Mouse (Mus musculus) MEL (cell line): ENCODE measurements at regions not wholly inside any gene's neighbourhood (a gene's known extent, or its start where the extent isn't known, plus 50 kb on each side); places are given as distances from the start of the nearest gene placed in this dataset.
A peak's percentile ranks its signal among the peaks of the same experiment; 100 is the strongest.

Source experiments
- DNase-seq: peaks from one replicate; pipeline ENCODE4 v3.0.0; 2011; ENCODE audit warnings: low read depth, low spot score
- H3K27ac ChIP-seq: 2 replicates; pipeline ENCODE4 v1.5.1; 2012; ENCODE audit warnings: low read depth, mild to moderate bottlenecking, control low read depth, low read length, moderate library complexity; ENCODE audit not compliant: control insufficient read depth
- H3K27me3 ChIP-seq, 2 experiments: fragments of 150-350 bp in 1 of 2; sonication (generic) in 1 of 2; 2 replicates each; pipeline ENCODE4 v1.6.1; 2012; ENCODE audit warnings: low read length in 2 of 2, mild to moderate bottlenecking in 2 of 2, improper control_type of control experiment in 1 of 2, moderate library complexity in 1 of 2; ENCODE audit not compliant: insufficient read depth in 2 of 2, control insufficient read depth in 1 of 2
- H3K36me3 ChIP-seq, 2 experiments: 2 replicates each; pipeline ENCODE4 v1.6.1; 2012 to 2014; ENCODE audit warnings: low read length in 2 of 2, improper control_type of control experiment in 1 of 2, inconsistent platforms in 1 of 2, mild to moderate bottlenecking in 1 of 2; ENCODE audit not compliant: insufficient read depth in 2 of 2, control insufficient read depth in 1 of 2
- H3K4me1 ChIP-seq, 2 experiments: fragments of 150-350 bp in 1 of 2; sonication (generic) in 1 of 2; 2 replicates each; pipeline ENCODE4 v1.6.1; 2012; ENCODE audit warnings: low read length in 2 of 2, improper control_type of control experiment in 1 of 2, mild to moderate bottlenecking in 1 of 2; ENCODE audit not compliant: insufficient read depth in 2 of 2, control insufficient read depth in 1 of 2
- H3K4me3 ChIP-seq, 2 experiments: fragments of 150-350 bp in 1 of 2; sonication (generic) in 1 of 2; 2 replicates each; pipeline ENCODE4 v1.5.1; 2012; ENCODE audit warnings: low read depth in 2 of 2, low read length in 2 of 2, mild to moderate bottlenecking in 2 of 2, moderate library complexity in 2 of 2, control low read depth in 1 of 2, improper control_type of control experiment in 1 of 2; ENCODE audit not compliant: control insufficient read depth in 1 of 2, insufficient read depth in 1 of 2
- H3K79me2 ChIP-seq: 2 replicates; pipeline ENCODE4 v1.6.1; 2012; ENCODE audit warnings: mild to moderate bottlenecking, low read length, moderate library complexity; ENCODE audit not compliant: control insufficient read depth, poor library complexity, insufficient read depth
- H3K9ac ChIP-seq: 2 replicates; pipeline ENCODE4 v1.6.1; 2012; ENCODE audit warnings: low read depth, mild to moderate bottlenecking, control low read depth, low read length, moderate library complexity; ENCODE audit not compliant: control insufficient read depth, poor library complexity, severe bottlenecking
- H3K9me3 ChIP-seq: fragments of 150-350 bp; sonication (generic); replicated peaks from 2 replicates; pipeline ENCODE4 v1.6.1; 2012; ENCODE audit warnings: mild to moderate bottlenecking, low read length, improper control_type of control experiment, moderate library complexity; ENCODE audit not compliant: insufficient read depth
- CHD2 ChIP-seq: IDR thresholded peaks from 2 replicates; pipeline ENCODE4 v1.6.1; 2011; ENCODE audit warnings: low read length, improper control_type of control experiment
- EP300 ChIP-seq, 2 experiments: IDR thresholded peaks; 2 replicates each; pipeline ENCODE4 v1.6.1; 2011; ENCODE audit warnings: improper control_type of control experiment in 2 of 2, low read length in 2 of 2, low read depth in 1 of 2, mild to moderate bottlenecking in 1 of 2
- ETS1 ChIP-seq: IDR thresholded peaks from 2 replicates; pipeline ENCODE4 v1.6.1; 2012; ENCODE audit warnings: low read depth, mild to moderate bottlenecking, inconsistent platforms, low read length, improper control_type of control experiment, moderate library complexity
- GABPA ChIP-seq: IDR thresholded peaks from 2 replicates; pipeline ENCODE4 v1.6.1; 2012; ENCODE audit warnings: low read depth, mild to moderate bottlenecking, inconsistent platforms, low read length, improper control_type of control experiment, moderate library complexity
- GATA1 ChIP-seq: IDR thresholded peaks from 2 replicates; pipeline ENCODE4 v1.6.1; 2011; ENCODE audit warnings: low read depth, low read length, improper control_type of control experiment
- NRF1 ChIP-seq: IDR thresholded peaks from 2 replicates; pipeline ENCODE4 v1.6.1; 2014; ENCODE audit warnings: low read depth, mild to moderate bottlenecking, inconsistent platforms, low read length, improper control_type of control experiment, moderate library complexity; ENCODE audit not compliant: poor library complexity, insufficient read depth, severe bottlenecking
- POLR2A ChIP-seq, 2 experiments: IDR thresholded peaks; 2 replicates each; pipeline ENCODE4 v1.6.1; 2011 to 2012; ENCODE audit warnings: low read length in 2 of 2, mild to moderate bottlenecking in 2 of 2, control low read depth in 1 of 2, improper control_type of control experiment in 1 of 2, low read depth in 1 of 2, moderate library complexity in 1 of 2; ENCODE audit not compliant: control insufficient read depth in 1 of 2, insufficient read depth in 1 of 2, poor library complexity in 1 of 2
- POLR2AphosphoS2 ChIP-seq: IDR thresholded peaks from 2 replicates; pipeline ENCODE4 v1.6.1; 2011; ENCODE audit warnings: low read length, improper control_type of control experiment
- POLR2AphosphoS5 ChIP-seq: IDR thresholded peaks from 2 replicates; pipeline ENCODE4 v1.6.1; 2012; ENCODE audit warnings: low read depth, borderline replicate concordance, mild to moderate bottlenecking, inconsistent platforms, low read length, moderate library complexity, mixed read lengths
- RAD21 ChIP-seq: IDR thresholded peaks from 2 replicates; pipeline ENCODE4 v1.6.1; 2011; ENCODE audit warnings: mild to moderate bottlenecking, low read depth, low read length, improper control_type of control experiment
- SIN3A ChIP-seq: IDR thresholded peaks from 2 replicates; pipeline ENCODE4 v1.6.1; 2012; ENCODE audit warnings: low read length, improper control_type of control experiment, inconsistent platforms
- ZC3H11A ChIP-seq: IDR thresholded peaks from 2 replicates; pipeline ENCODE4 v1.6.1; 2012; ENCODE audit warnings: low read depth, mild to moderate bottlenecking, inconsistent platforms, low read length, improper control_type of control experiment

- no peaks in the 10 kb centered on the region for H3K4me1 ChIP-seq
- peaks cover 0 to 5% of the 10 kb centered on the region in 2 experiments; a peak in 1 of 4 replicates for H3K27me3 ChIP-seq
- DNase-seq, result no peak
- H3K36me3 ChIP-seq, result no peaks in the 10 kb centered on the region
- H3K9ac ChIP-seq, result no peak overlapping the region
- no peak overlapping the region for H3K4me3 ChIP-seq
- no peak for TF ChIP-seq CHD2
- TF ChIP-seq RAD21, result no peak
- no peak for TF ChIP-seq ZC3H11A
- no peak for TF ChIP-seq SIN3A
- TF ChIP-seq POLR2AphosphoS2, result no peak
- TF ChIP-seq POLR2AphosphoS5, result no peak
- no peaks in the 10 kb centered on the region for H3K79me2 ChIP-seq
- H3K9me3 ChIP-seq, result no peaks in the 10 kb centered on the region
- H3K27ac ChIP-seq, result no peak overlapping the region
Measured at GRCm38 (mm10) chr11:117571858-117572257, 82.2 kb upstream of the Tnrc6c start.

GRCm38 (mm10) chr11:117574721-117575120 is 79.4 kb upstream of the Tnrc6c start:
- Histone ChIP-seq H3K27ac (no peak overlapping the region), H3K27me3 (0 out of 4 replicates have a peak, but pooled peaks cover 0 to 2% of the 10 kb centered on the region in 2 experiments), H3K4me1 (no peaks in the 10 kb centered on the region), H3K36me3 (no peaks in the 10 kb centered on the region), H3K79me2 (no peaks in the 10 kb centered on the region), H3K9me3 (no peaks in the 10 kb centered on the region), H3K9ac (no peak overlapping the region), H3K4me3 (no peak overlapping the region)
- no peak for TF ChIP-seq ETS1
- TF ChIP-seq EP300 (IDR thresholded peaks at IDR 0.05; ENCODE audit: low read depth in 1 of 2, low read length in 2 of 2), result no peak
- TF ChIP-seq POLR2A (IDR thresholded peaks at IDR 0.05; ENCODE audit: control insufficient read depth in 1 of 2, insufficient read depth in 1 of 2, low read depth in 1 of 2, low read length in 2 of 2, poor library complexity in 1 of 2), result no peak
- no peak for TF ChIP-seq GATA1
- DNase-seq, result no peak

GRCm38 (mm10) chr11:117579121-117579520 is 75.0 kb upstream of the Tnrc6c start:
- H3K4me3 ChIP-seq, result no peak overlapping the region
- TF ChIP-seq GABPA (no peak), CHD2 (no peak), POLR2AphosphoS5 (0 out of 2 replicates have a peak, but pooled peaks have one; percentile 29), NRF1 (no peak)
- H3K9me3 ChIP-seq, result no peaks in the 10 kb centered on the region
- no peaks in the 10 kb centered on the region for H3K4me1 ChIP-seq
- DNase-seq, result no peak
- no peak overlapping the region for H3K27ac ChIP-seq
- no peaks in the 10 kb centered on the region for H3K36me3 ChIP-seq
- H3K9ac ChIP-seq, result no peak overlapping the region
- H3K79me2 ChIP-seq, result no peaks in the 10 kb centered on the region
- H3K27me3 ChIP-seq, result peaks cover 0 to 3% of the 10 kb centered on the region in 2 experiments; a peak in 2 of 4 replicates
